Mouse (Mus musculus) neutrophil, adult 5-6 weeks (primary cell): ENCODE measurements around the gene Cebpb. TPM values are rescaled to one million over a fixed set of nuclear protein-coding genes. Genes with fewer than 3 reads are reported as not detected.

Experiments used
- ATAC-seq: fragments of 151-379, 151-347 bp; 2 replicates; pipeline ENCODE4 v1.8.0; 2017; ENCODE audit warnings: mild to moderate bottlenecking, moderate TSS enrichment; ENCODE audit not compliant: insufficient number of reproducible peaks, poor library complexity, low FRiP score, severe bottlenecking; ENCODE audit errors: extremely low read depth
- total RNA-seq: library from RNA; stranded (forward); fragments of 200-1000 nt; gene quantifications from 2 replicates; pipeline ENCODE4 v1.2.3, GENCODE M21; 2017

Cebpb gene
- total RNA-seq, 1 experiment from 2014 or later: 160 TPM

- no peak for ATAC-seq
Measured at GRCm38 (mm10) chr2:167710574-167710973, 21.9 kb downstream of the Cebpb start.

- ATAC-seq: peak; percentile 53
Measured at GRCm38 (mm10) chr2:167712872-167713821, 24.4 kb downstream of the Cebpb start.

- ATAC-seq: no peak
Measured at GRCm38 (mm10) chr2:167714298-167714697, 25.6 kb downstream of the Cebpb start.

- ATAC-seq: no peak
Measured at GRCm38 (mm10) chr2:167715008-167715407, 26.3 kb downstream of the Cebpb start.

GRCm38 (mm10) chr2:167717208-167717607, 28.5 kb downstream of the Cebpb start:
- no peak for ATAC-seq

GRCm38 (mm10) chr2:167719520-167719919, 30.8 kb downstream of the Cebpb start:
- no peak for ATAC-seq

GRCm38 (mm10) chr2:167721159-167721882, 32.6 kb downstream of the Cebpb start:
- ATAC-seq: no peak

GRCm38 (mm10) chr2:167722538-167722937, 33.8 kb downstream of the Cebpb start:
- no peak for ATAC-seq

GRCm38 (mm10) chr2:167723589-167724206, 35.0 kb downstream of the Cebpb start:
- no peak for ATAC-seq

- ATAC-seq: no peak
Measured at GRCm38 (mm10) chr2:167725879-167726278, 37.2 kb downstream of the Cebpb start.

- ATAC-seq: no peak
Measured at GRCm38 (mm10) chr2:167727161-167727560, 38.4 kb downstream of the Cebpb start.

GRCm38 (mm10) chr2:167730036-167730435, 41.3 kb downstream of the Cebpb start:
- ATAC-seq: no peak

- no peak for ATAC-seq
Measured at GRCm38 (mm10) chr2:167731149-167731548, 42.4 kb downstream of the Cebpb start.

GRCm38 (mm10) chr2:167734861-167735260, 46.1 kb downstream of the Cebpb start:
- no peak for ATAC-seq

GRCm38 (mm10) chr2:167739030-167739429, 50.3 kb downstream of the Cebpb start:
- ATAC-seq: no peak

Other genes starting within 250 kb of the Cebpb start
- 86.2 and 103 TPM in 2 replicates for gene Rnf114, start 196.3 kb upstream of the Cebpb start, total RNA-seq
- 9.5 and 9.7 TPM in 2 replicates for gene Spata2, start 196.0 kb upstream of the Cebpb start, total RNA-seq
- 2.9 and 3.1 TPM in 2 replicates for gene Snai1, start 150.7 kb upstream of the Cebpb start, total RNA-seq
- gene Ube2v1, start 56.8 kb upstream of the Cebpb start, total RNA-seq: 55.2 and 67.3 TPM in 2 replicates
- not detected in 2 replicates for gene Gm20431, start 27.4 kb upstream of the Cebpb start, total RNA-seq
- gene Tmem189, start 907 bp downstream of the Cebpb start, total RNA-seq: 76.0 and 90.2 TPM in 2 replicates
- gene Ptpn1, start 243.1 kb downstream of the Cebpb start, total RNA-seq: 159 and 218 TPM in 2 replicates